Mouse (Mus musculus): ENCODE measurements around the gene Exoc8. TPM values are rescaled to one million over a fixed set of nuclear protein-coding genes. Genes with fewer than 3 reads are reported as not detected.

The Exoc8 gene
- polyA plus RNA-seq, 1 experiment from 2014 or later: 3.8 TPM

DNA sequence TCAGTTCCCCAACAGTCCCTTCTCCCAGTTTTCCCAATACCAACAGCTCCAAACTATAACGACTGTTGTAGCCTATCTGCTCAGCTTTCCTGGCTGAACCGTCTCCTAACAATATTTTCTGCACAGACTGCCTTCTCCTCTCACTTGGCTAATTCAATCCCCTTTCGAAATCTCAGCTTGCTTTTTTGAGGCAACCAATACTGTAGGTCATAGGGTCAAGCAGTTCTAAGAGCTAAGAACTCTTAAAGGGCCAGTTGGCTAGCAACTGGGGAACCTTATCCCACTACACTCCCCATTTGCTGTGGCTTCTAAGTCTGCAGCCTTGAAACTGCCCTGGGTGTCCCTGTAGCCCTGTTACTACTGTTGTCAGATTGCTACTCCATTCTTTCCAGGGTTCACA, 52.4 kb downstream of the Exoc8 start:
- no peak overlapping the region for H3K9ac ChIP-seq
- H3K9me3 ChIP-seq (replicated peaks): no peaks in the 10 kb centered on the region
- H3K4me1 ChIP-seq (replicated peaks): peaks cover 13% of the 10 kb centered on the region; the same call in 1 of the 2 replicates
- no peak overlapping the region for H3K4me3 ChIP-seq (replicated peaks)
- no peak overlapping the region for H3K27ac ChIP-seq (replicated peaks)
- peaks cover 19% of the 10 kb centered on the region for H3K36me3 ChIP-seq (replicated peaks)
- no peaks in the 10 kb centered on the region for H3K27me3 ChIP-seq
- H3K4me2 ChIP-seq: no peak overlapping the region
- WGBS (ENCODE audit: insufficient replicate concordance): 55% methylated on average over 3 of the region's 3 CpGs
- no peak for ATAC-seq (ENCODE audit: insufficient read depth)

Other genes with a start within 250 kb of the Exoc8 start
- 5.5 and 6.5 TPM in 2 replicates for gene 2310022B05Rik, start 234.3 kb downstream of the Exoc8 start, polyA plus RNA-seq (2015; fragmentation: Nextera tagmentation; extraction: Ambion mirVana)
- 18.3 and 18.4 TPM in 2 replicates for gene Ttc13, start 175.7 kb downstream of the Exoc8 start, polyA plus RNA-seq (2015; fragmentation: Nextera tagmentation; extraction: Ambion mirVana)
- 4.9 and 5.3 TPM in 2 replicates for gene Arv1, start 175.6 kb downstream of the Exoc8 start, polyA plus RNA-seq (2015; fragmentation: Nextera tagmentation; extraction: Ambion mirVana)
- 2.7 and 3.1 TPM in 2 replicates for gene Fam89a, start 145.9 kb downstream of the Exoc8 start, polyA plus RNA-seq (2015; fragmentation: Nextera tagmentation; extraction: Ambion mirVana)
- 0.01 and 0.02 TPM in 2 replicates for gene Trim67, start 104.6 kb downstream of the Exoc8 start, polyA plus RNA-seq (2015; fragmentation: Nextera tagmentation; extraction: Ambion mirVana)
- 35.6 and 42.2 TPM in 2 replicates for gene Gnpat, start 34.7 kb downstream of the Exoc8 start, polyA plus RNA-seq (2015; fragmentation: Nextera tagmentation; extraction: Ambion mirVana)
- gene 2810004N23Rik, start 34.6 kb downstream of the Exoc8 start, polyA plus RNA-seq (2015; fragmentation: Nextera tagmentation; extraction: Ambion mirVana): 15.9 and 17.3 TPM in 2 replicates
- 6.1 and 6.4 TPM in 2 replicates for gene Sprtn, start 181 bp upstream of the Exoc8 start, polyA plus RNA-seq (2015; fragmentation: Nextera tagmentation; extraction: Ambion mirVana)
- 3.5 and 4.5 TPM in 2 replicates for gene Egln1, start 51.6 kb upstream of the Exoc8 start, polyA plus RNA-seq (2015; fragmentation: Nextera tagmentation; extraction: Ambion mirVana)
- 36.0 and 37.4 TPM in 2 replicates for gene Tsnax, start 115.3 kb upstream of the Exoc8 start, polyA plus RNA-seq (2015; fragmentation: Nextera tagmentation; extraction: Ambion mirVana)
- gene Disc1, start 156.5 kb upstream of the Exoc8 start, polyA plus RNA-seq (2015; fragmentation: Nextera tagmentation; extraction: Ambion mirVana): 0.26 and 0.30 TPM in 2 replicates

Measured in liver, embryonic 15.5 days (tissue).